14 mouse cellular contexts compared by ENCODE assay signal in the genomic region with DNA sequence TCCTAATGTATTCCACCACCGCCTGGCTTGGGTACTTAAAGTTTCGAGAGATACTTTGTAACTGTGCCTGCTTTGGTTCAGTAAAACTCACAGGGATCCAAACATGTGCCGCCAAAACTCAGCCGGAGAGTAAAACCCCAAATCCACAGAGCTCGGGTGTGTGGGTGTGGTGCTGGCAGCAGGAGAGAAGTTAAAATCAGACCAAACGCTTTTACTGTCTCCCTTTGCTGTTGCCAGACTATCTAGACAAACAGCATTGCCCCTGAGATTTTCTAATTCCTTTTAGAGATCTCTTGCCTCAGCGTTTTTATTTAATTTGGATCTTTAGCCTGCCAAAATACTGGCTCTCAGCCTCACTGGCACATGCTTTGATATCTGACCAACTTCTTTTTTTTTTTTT. TPM values are rescaled to one million over a fixed set of nuclear protein-coding genes. Genes with fewer than 3 reads are reported as not detected.
DNase-seq lines count a peak whose midpoint lies in the region; ATAC-seq and TF ChIP-seq lines count a peak whose summit lies in the region.
"Had no signal": no experiment of that assay in that cellular context is flagged by ENCODE, and none has a peak within 500 bp of the region (broad histone marks: within the 10 kb centered on the region; RNA-seq: fewer than 3 reads in every experiment).

No protein-coding gene starts in this region.

- intact Hi-C loops in gastrocnemius, postnatal 36 days (cut with DNase I), result no loop called here

- H3K36me3 ChIP-seq in heart, embryonic 12.5 days, result no peaks in the 10 kb centered on the region
- no peaks in the 10 kb centered on the region for H3K36me3 ChIP-seq in limb, embryonic 15.5 days
- H3K36me3 ChIP-seq in hindbrain, postnatal 0 days (ENCODE audit: insufficient read depth, low read length), result no peaks in the 10 kb centered on the region
- H3K36me3 ChIP-seq: hindbrain, embryonic 10.5 days; lung, embryonic 15.5 days; midbrain, embryonic 13.5 days had no signal

- no peak for TF ChIP-seq CTCF in hindbrain, postnatal 0 days (IDR thresholded peaks at IDR 0.05; ENCODE audit: low read depth)

- no peaks in the 10 kb centered on the region for H3K27me3 ChIP-seq in heart, embryonic 12.5 days (replicated peaks)
- H3K27me3 ChIP-seq in limb, embryonic 15.5 days, result no peaks in the 10 kb centered on the region
- H3K27me3 ChIP-seq in hindbrain, postnatal 0 days (ENCODE audit: insufficient read depth, low read length), result no peaks in the 10 kb centered on the region
- H3K27me3 ChIP-seq: lung, embryonic 15.5 days had no signal

- 0 out of 2 replicates have a peak, but pooled peaks cover 3% of the 10 kb centered on the region for H3K4me1 ChIP-seq in heart, embryonic 12.5 days (replicated peaks)
- H3K4me1 ChIP-seq in limb, embryonic 15.5 days, result 0 out of 2 replicates have a peak, but pooled peaks cover 8% of the 10 kb centered on the region
- H3K4me1 ChIP-seq in hindbrain, postnatal 0 days (ENCODE audit: insufficient read depth, low read length), result no peaks in the 10 kb centered on the region
- H3K4me1 ChIP-seq: hindbrain, embryonic 10.5 days; lung, embryonic 15.5 days; midbrain, embryonic 13.5 days had no signal

- H3K9me3 ChIP-seq in heart, embryonic 12.5 days (replicated peaks), result no peaks in the 10 kb centered on the region
- no peaks in the 10 kb centered on the region for H3K9me3 ChIP-seq in limb, embryonic 15.5 days
- H3K9me3 ChIP-seq in hindbrain, postnatal 0 days (ENCODE audit: low read length), result no peaks in the 10 kb centered on the region
- H3K9me3 ChIP-seq: hindbrain, embryonic 10.5 days; lung, embryonic 15.5 days; midbrain, embryonic 13.5 days had no signal

- H3K4me2 ChIP-seq in heart, embryonic 12.5 days, result no peak overlapping the region
- H3K4me2 ChIP-seq in limb, embryonic 15.5 days, result no peak overlapping the region
- H3K4me2 ChIP-seq in hindbrain, postnatal 0 days (ENCODE audit: low read depth, low read length), result no peak overlapping the region
- H3K4me2 ChIP-seq: lung, embryonic 15.5 days; midbrain, embryonic 13.5 days had no signal

- DNase-seq in heart, adult 11 months, result peak; percentile 89
- DNase-seq in brain, adult 2 months (ENCODE audit: low read depth, low spot score), result peak; percentile 79
- peak; percentile 19 for DNase-seq in gastrocnemius, postnatal 36 days
- no peak for DNase-seq in ovary, postnatal 14 days (ENCODE audit: low spot score)
- no peak for DNase-seq in hindbrain, postnatal 0 days (ENCODE audit: low spot score)
- DNase-seq in B cell, adult 2 months, result no peak
- DNase-seq: cerebellum, postnatal 14 days; kidney, adult 2 months had no signal

- 77% methylated on average over 7 of the region's 7 CpGs for WGBS in heart, embryonic 12.5 days
- WGBS in limb, embryonic 15.5 days, result 28% methylated on average over 7 of the region's 7 CpGs
- 64% methylated on average over 7 of the region's 7 CpGs for WGBS in hindbrain, postnatal 0 days

- no peak overlapping the region for H3K4me3 ChIP-seq in heart, embryonic 12.5 days
- no peak overlapping the region for H3K4me3 ChIP-seq in limb, embryonic 15.5 days
- H3K4me3 ChIP-seq in hindbrain, postnatal 0 days (ENCODE audit: low read length), result no peak overlapping the region
- H3K4me3 ChIP-seq: erythroblast, embryonic 14.5 days; hindbrain, embryonic 10.5 days; lung, embryonic 15.5 days; midbrain, embryonic 13.5 days had no signal

- ATAC-seq in heart, embryonic 12.5 days (ENCODE audit: insufficient number of reproducible peaks, low FRiP score), result no peak
- ATAC-seq in limb, embryonic 15.5 days (ENCODE audit: insufficient number of reproducible peaks, low FRiP score, low TSS enrichment, low read depth), result peak; percentile 40; the same call in 1 of the 2 replicates
- ATAC-seq in hindbrain, postnatal 0 days, result no peak
- ATAC-seq: midbrain, embryonic 13.5 days had no signal

- no peak overlapping the region for H3K9ac ChIP-seq in heart, embryonic 12.5 days
- H3K9ac ChIP-seq in limb, embryonic 15.5 days, result no peak overlapping the region
- H3K9ac ChIP-seq in hindbrain, postnatal 0 days (replicated peaks; ENCODE audit: low read length), result no peak overlapping the region
- H3K9ac ChIP-seq: lung, embryonic 15.5 days; midbrain, embryonic 13.5 days had no signal

- no peak overlapping the region for H3K27ac ChIP-seq in heart, embryonic 12.5 days (ENCODE audit: poor library complexity, severe bottlenecking)
- H3K27ac ChIP-seq in limb, embryonic 15.5 days, result no peak overlapping the region; the same call in 1 of the 2 replicates
- H3K27ac ChIP-seq in hindbrain, postnatal 0 days, result no peak overlapping the region
- H3K27ac ChIP-seq: hindbrain, embryonic 10.5 days; lung, embryonic 15.5 days; midbrain, embryonic 13.5 days had no signal

RNA-seq across cellular contexts. Expression of a gene that starts 8.5 kb away (rescaled TPM):
- polyA plus RNA-seq in heart, embryonic 12.5 days (2016; fragmentation: Nextera tagmentation; extraction: Ambion mirVana), result 1,951 and 2,142 TPM in 2 replicates
- 1,000 to 10,000 TPM; 1,252 to 1,286 TPM for total RNA-seq in gastrocnemius, postnatal 36 days (2021)
- polyA plus RNA-seq in limb, embryonic 15.5 days (2015; fragmentation: Nextera tagmentation; extraction: Ambion mirVana), result 804 and 950 TPM in 2 replicates
- 311 and 381 TPM in 2 replicates for total RNA-seq in hindbrain, postnatal 0 days (2014; rRNA removed)
- 1,557 and 1,586 TPM in 2 replicates for polyA plus RNA-seq in hindbrain, postnatal 0 days (2015; fragmentation: Nextera tagmentation; extraction: Ambion mirVana)

RNA-seq across cellular contexts. Expression of a gene that starts 27.2 kb away (rescaled TPM):
- polyA plus RNA-seq in heart, embryonic 12.5 days (2016; fragmentation: Nextera tagmentation; extraction: Ambion mirVana), result 47.9 and 50.3 TPM in 2 replicates
- 10 to 100 TPM; 16.9 to 21.9 TPM for total RNA-seq in gastrocnemius, postnatal 36 days (2021)
- polyA plus RNA-seq in limb, embryonic 15.5 days (2015; fragmentation: Nextera tagmentation; extraction: Ambion mirVana), result 57.7 and 60.1 TPM in 2 replicates
- total RNA-seq in hindbrain, postnatal 0 days (2014; rRNA removed), result 67.2 and 78.9 TPM in 2 replicates
- 82.2 and 87.7 TPM in 2 replicates for polyA plus RNA-seq in hindbrain, postnatal 0 days (2015; fragmentation: Nextera tagmentation; extraction: Ambion mirVana)

Comparison
In these comparisons a context has a peak if more than half of its experiments do, and no peak if none do; other contexts are left out.
1. DNase-seq: peak in heart, adult 11 months (single experiment), brain, adult 2 months (single experiment) and gastrocnemius, postnatal 36 days (2 of 2); none in ovary, postnatal 14 days (single experiment), hindbrain, postnatal 0 days (single experiment) and B cell, adult 2 months (0 of 2).